27 mouse cellular contexts compared by ENCODE assay signal in genomic region chr7:43440482-43440881, GRCm38 (mm10). TPM values are rescaled to one million over a fixed set of nuclear protein-coding genes. Genes with fewer than 3 reads are reported as not detected.
"Had no signal": no experiment of that assay in that cellular context is flagged by ENCODE, and none has a peak within 500 bp of the region (broad histone marks: within the 10 kb centered on the region; RNA-seq: fewer than 3 reads in every experiment).

TSS of gene Cldnd2 (plus strand) at chr7:43440782.

- ATAC-seq: lung, postnatal 0 days; midbrain, embryonic 13.5 days; midbrain, embryonic 15.5 days had no signal

- H3K4me2 ChIP-seq: lung, embryonic 15.5 days; midbrain, embryonic 11.5 days; midbrain, embryonic 13.5 days; midbrain, embryonic 15.5 days; neural tube, embryonic 12.5 days had no signal

- DNase-seq: liver; lung, adult 2 months; lung, postnatal 14 days; lung, postnatal 36 days; right cerebral cortex, postnatal 14 days; spleen, adult 18-20 months; thymus, adult 18-20 months; thymus, postnatal 14 days; thymus, postnatal 4 days had no signal

- H3K9me3 ChIP-seq: lung, embryonic 15.5 days; midbrain, embryonic 13.5 days; midbrain, embryonic 15.5 days; neural tube, embryonic 12.5 days had no signal

- H3K36me3 ChIP-seq: lung, embryonic 15.5 days; midbrain, embryonic 13.5 days; midbrain, embryonic 15.5 days; neural tube, embryonic 12.5 days had no signal

- H3K4me3 ChIP-seq: lung, embryonic 15.5 days; midbrain, embryonic 13.5 days; midbrain, embryonic 15.5 days; neural tube, embryonic 12.5 days had no signal

- H3K9ac ChIP-seq: liver, embryonic 14.5 days; lung, embryonic 15.5 days; midbrain, embryonic 13.5 days; midbrain, embryonic 15.5 days; neural tube, embryonic 12.5 days had no signal

- H3K27me3 ChIP-seq: lung, embryonic 15.5 days; midbrain, embryonic 15.5 days; neural tube, embryonic 12.5 days had no signal

- H3K27ac ChIP-seq: liver, embryonic 14.5 days; lung, embryonic 15.5 days; macrophage; midbrain, embryonic 13.5 days; midbrain, embryonic 15.5 days; neural tube, embryonic 12.5 days had no signal

RNA-seq across cellular contexts. Expression of gene Cldnd2, which starts in this region (rescaled TPM):
- total RNA-seq: midbrain, postnatal 0 days; monocyte, adult 5-6 weeks; neutrophil, adult 5-6 weeks had no signal
- polyA plus RNA-seq: limb, embryonic 14.5 days; liver, embryonic 14.5 days; liver, embryonic 16.5 days; lung, adult 2 months; lung, embryonic 15.5 days; macrophage; midbrain, embryonic 11.5 days; midbrain, embryonic 13.5 days; midbrain, embryonic 15.5 days; midbrain, postnatal 0 days; neural tube, embryonic 12.5 days; neural tube, embryonic 14.5 days; stomach, embryonic 14.5 days; stomach, embryonic 16.5 days; thymus, postnatal 0 days; urinary bladder, adult 2 months had no signal
